Mouse (Mus musculus): ENCODE data around the gene Pop4. TPM values are rescaled to one million over a fixed set of nuclear protein-coding genes. Genes with fewer than 3 reads are reported as not detected.

Gene Pop4
- polyA plus RNA-seq (2017; shearing (Covaris generic)): 37.4 TPM

GRCm38 (mm10) chr7:38270703-38271510 lies at the start of gene Pop4:
Pop4 (minus strand) TSS chr7:38271423.

GRCm38 (mm10) chr7:38227900-38228298 lies 43.3 kb downstream of the Pop4 start, which contains the start of gene Plekhf1:
Plekhf1 (minus strand) TSS chr7:38228016.

Other genes with a start within 250 kb of the Pop4 start
- 10.7 TPM for gene Uri1, start 247.9 kb downstream of the Pop4 start, polyA plus RNA-seq (2017; shearing (Covaris generic))
- gene Ccne1, start 163.9 kb downstream of the Pop4 start, polyA plus RNA-seq (2017; shearing (Covaris generic)): 2.1 TPM
- 155 TPM for gene 1600014C10Rik, start 88.2 kb downstream of the Pop4 start, polyA plus RNA-seq (2017; shearing (Covaris generic))
- gene Plekhf1, start 43.4 kb downstream of the Pop4 start, polyA plus RNA-seq (2017; shearing (Covaris generic)): 0.67 TPM

Data from CD4-positive, CD25-positive, alpha-beta regulatory T cell, adult 9 weeks (primary cell).